Mouse (Mus musculus): Measurements from ENCODE around the gene Dnmt3a.

- TF ChIP-seq CTCF (IDR thresholded peaks at IDR 0.05; ENCODE audit: control insufficient read depth, insufficient read depth, insufficient replicate concordance, low read depth, low read length) (no peak), POLR2A (IDR thresholded peaks at IDR 0.05; ENCODE audit: control insufficient read depth, low read depth, low read length) (no peak)
Measured at GRCm38 (mm10) chr12:3764191-3764804, 41.5 kb upstream of the Dnmt3a start.

Measured in testis, adult 2 months (tissue).